Mouse (Mus musculus): ENCODE data around the gene Cyp2w1.
"Not testable (repeated sequence)": the region's sequence is repeated elsewhere in the genome, so short reads cannot be mapped to it uniquely, and the experiment has no call there.

- TF ChIP-seq CTCF (IDR thresholded peaks at IDR 0.05; ENCODE audit: low read depth, low read length) = peak; percentile 12; the same call in 1 of the 2 replicates
- not testable (repeated sequence) for TF ChIP-seq POLR2A (IDR thresholded peaks at IDR 0.05; ENCODE audit: extremely low read depth, insufficient read depth, low read length)
Observed at GRCm38 (mm10) chr5:139334394-139334793, 18.0 kb upstream of the Cyp2w1 start.

Data from liver, adult 2 months (tissue).